Mouse (Mus musculus) limb, embryonic 14.5 days (tissue): Measurements from ENCODE around the gene Samd4. TPM values are rescaled to one million over a fixed set of nuclear protein-coding genes. Genes with fewer than 3 reads are reported as not detected.

Source experiments
- ATAC-seq: fragments of 200-750 bp; cut with Nextera tagmentation; 2 replicates; pipeline ENCODE4 v1.8.0; 2017; ENCODE audit warnings: low read depth, moderate number of reproducible peaks, moderate TSS enrichment; ENCODE audit not compliant: low FRiP score
- DNase-seq: peaks from one replicate; pipeline ENCODE4 v3.0.0-alpha.2; 2015; ENCODE audit warnings: low spot score
- H3K27ac ChIP-seq: fragments of 300-500 bp; sonication (generic); replicated peaks from 2 replicates; pipeline ENCODE4 v1.5.1; 2014; ENCODE audit warnings: low read depth, mild to moderate bottlenecking, low read length, moderate library complexity, mixed read lengths
- H3K27me3 ChIP-seq: fragments of 300-500 bp; sonication (generic); 2 replicates; pipeline ENCODE4 v1.6.1; 2014; ENCODE audit warnings: low read length, mixed read lengths; ENCODE audit not compliant: control insufficient read depth, insufficient read depth
- H3K36me3 ChIP-seq: fragments of 300-500 bp; sonication (generic); 2 replicates; pipeline ENCODE4 v1.6.1; 2014; ENCODE audit warnings: mild to moderate bottlenecking, low read length, moderate library complexity, mixed read lengths; ENCODE audit not compliant: control insufficient read depth, insufficient read depth
- H3K4me1 ChIP-seq: fragments of 300-500 bp; sonication (generic); 2 replicates; pipeline ENCODE4 v1.6.1; 2014; ENCODE audit warnings: antibody characterized with exemption, low read length, mixed read lengths; ENCODE audit not compliant: control insufficient read depth, insufficient read depth
- H3K4me2 ChIP-seq: fragments of 300-500 bp; sonication (generic); replicated peaks from 2 replicates; pipeline ENCODE4 v1.6.1; 2014; ENCODE audit warnings: low read depth, mild to moderate bottlenecking, low read length, moderate library complexity; ENCODE audit not compliant: severe bottlenecking
- H3K4me3 ChIP-seq: fragments of 300-500 bp; sonication (generic); replicated peaks from 2 replicates; pipeline ENCODE4 v1.5.1; 2014; ENCODE audit warnings: low read length
- H3K9ac ChIP-seq: fragments of 300-500 bp; sonication (generic); 2 replicates; pipeline ENCODE4 v1.6.1; 2014; ENCODE audit warnings: mild to moderate bottlenecking, low read depth, low read length, moderate library complexity; ENCODE audit not compliant: severe bottlenecking
- H3K9me3 ChIP-seq: fragments of 300-500 bp; sonication (generic); 2 replicates; pipeline ENCODE4 v1.6.1; 2016; ENCODE audit warnings: low read length; ENCODE audit not compliant: control insufficient read depth
- POLR2A ChIP-seq: fragments of 200-500 bp; IDR thresholded peaks from 2 replicates; pipeline ENCODE4 v1.8.0; 2012; ENCODE audit warnings: inconsistent platforms, mild to moderate bottlenecking, moderate library complexity, borderline replicate concordance; ENCODE audit not compliant: insufficient read depth, insufficient read length; ENCODE audit errors: extremely low read depth
- WGBS: fragments of 180-500 bp; shearing (Covaris S2); extraction: QIAGEN DNeasy Blood & Tissue Kit; methylation state at CpG from one replicate; pipeline ENCODE4 v1.1.7; 2014; 5-methylcytosine and 5-hydroxymethylcytosine counted together
- polyA plus RNA-seq, 2 experiments: library from polyadenylated mRNA; depleted of rRNA in 1 of 2; stranded (reverse) in 1 of 2; unstranded in 1 of 2; fragments of >200 nt; fragmentation: Nextera tagmentation in 1 of 2; extraction: Ambion mirVana in 1 of 2; gene quantifications; 2 replicates each; pipeline versions ENCODE4 v1.2.1 to v1.2.3; 2012 to 2014

Samd4 gene
- polyA plus RNA-seq, 2 experiments = 9.6 to 23.9 TPM

- H3K9ac ChIP-seq = no peak overlapping the region
- no peak overlapping the region for H3K4me3 ChIP-seq
- no peak for TF ChIP-seq POLR2A
- peaks cover 12% of the 10 kb centered on the region for H3K4me1 ChIP-seq
- no peak overlapping the region for H3K27ac ChIP-seq
- no peak for ATAC-seq
- no peak overlapping the region for H3K4me2 ChIP-seq
- H3K36me3 ChIP-seq = peaks cover 18% of the 10 kb centered on the region
- no peaks in the 10 kb centered on the region for H3K9me3 ChIP-seq
- WGBS = 31% methylated on average over 5 of the region's 5 CpGs
- no peak for DNase-seq
- H3K27me3 ChIP-seq = no peaks in the 10 kb centered on the region
These were observed 182.4 kb downstream of the Samd4 start for GRCm38 (mm10) chr14:47065067-47065466.

DNA sequence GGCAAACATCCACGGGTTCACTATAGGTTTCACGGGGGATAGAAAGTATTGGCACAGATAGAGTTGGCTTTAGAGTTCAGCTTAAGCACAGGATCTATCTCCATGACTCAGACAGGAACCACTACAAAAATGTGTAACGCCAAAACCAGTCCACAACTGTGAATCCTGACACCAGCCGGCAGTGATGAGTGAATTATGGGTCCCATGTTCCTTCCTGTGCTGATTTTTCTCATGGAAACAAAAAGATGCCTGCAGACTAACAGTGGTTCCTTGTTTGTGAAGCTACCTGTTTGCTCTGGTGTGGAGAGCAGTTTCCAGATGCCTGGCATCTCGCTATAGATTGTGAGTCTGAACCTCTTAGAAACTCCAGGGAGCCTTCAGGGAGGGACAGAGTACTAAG, 184.2 kb downstream of the Samd4 start:
- H3K27ac ChIP-seq = no peak overlapping the region
- peaks cover 18% of the 10 kb centered on the region for H3K36me3 ChIP-seq
- DNase-seq = no peak
- TF ChIP-seq POLR2A = no peak
- no peaks in the 10 kb centered on the region for H3K27me3 ChIP-seq
- no peaks in the 10 kb centered on the region for H3K9me3 ChIP-seq
- peaks cover 12% of the 10 kb centered on the region for H3K4me1 ChIP-seq
- no peak overlapping the region for H3K4me3 ChIP-seq
- no peak overlapping the region for H3K9ac ChIP-seq
- no peak overlapping the region for H3K4me2 ChIP-seq
- 66% methylated on average over 5 of the region's 5 CpGs for WGBS
- no peak for ATAC-seq

- no peaks in the 10 kb centered on the region for H3K9me3 ChIP-seq
- peaks cover 46% of the 10 kb centered on the region for H3K36me3 ChIP-seq
- H3K9ac ChIP-seq = no peak overlapping the region
- H3K27me3 ChIP-seq = no peaks in the 10 kb centered on the region
- H3K4me3 ChIP-seq = no peak overlapping the region
- H3K27ac ChIP-seq = no peak overlapping the region
- no peak overlapping the region for H3K4me2 ChIP-seq
- no peaks in the 10 kb centered on the region for H3K4me1 ChIP-seq
- 69% methylated on average over 18 of the region's 18 CpGs for WGBS
- TF ChIP-seq POLR2A = no peak
- DNase-seq = no peak
- ATAC-seq = no peak
These were observed 191.5 kb downstream of the Samd4 start for GRCm38 (mm10) chr14:47074045-47074666.

GRCm38 (mm10) chr14:47075010-47075677, 192.5 kb downstream of the Samd4 start:
- Histone ChIP-seq H3K9ac (no peak overlapping the region), H3K27ac (no peak overlapping the region), H3K27me3 (no peaks in the 10 kb centered on the region), H3K4me2 (no peak overlapping the region), H3K9me3 (no peaks in the 10 kb centered on the region), H3K36me3 (peaks cover 42% of the 10 kb centered on the region), H3K4me3 (no peak overlapping the region), H3K4me1 (no peaks in the 10 kb centered on the region)
- ATAC-seq (no peak), DNase-seq (no peak)
- no peak for TF ChIP-seq POLR2A
- WGBS = 69% methylated on average over 14 of the region's 14 CpGs

DNA sequence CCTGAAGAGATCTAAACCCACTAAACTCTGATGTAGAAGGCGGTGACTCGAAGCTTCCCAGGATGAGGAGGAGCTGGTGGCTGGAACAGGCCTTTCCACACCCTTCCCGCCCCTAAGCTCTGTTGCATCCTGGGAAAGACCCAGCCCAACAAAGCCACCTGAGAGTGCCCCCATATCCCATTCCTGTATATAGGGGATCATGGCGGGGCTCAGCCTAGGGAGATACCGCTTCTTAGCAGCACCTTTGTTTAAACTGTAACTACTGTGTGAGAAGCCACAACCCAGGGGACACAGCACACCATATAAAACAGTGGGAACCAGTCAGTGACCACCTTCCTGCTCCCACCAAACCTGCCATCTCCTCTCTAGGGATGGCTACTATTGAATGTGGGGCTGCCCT, 193.2 kb downstream of the Samd4 start:
- H3K27me3 ChIP-seq = no peaks in the 10 kb centered on the region
- no peak overlapping the region for H3K4me2 ChIP-seq
- ATAC-seq (no peak), DNase-seq (no peak)
- no peak overlapping the region for H3K27ac ChIP-seq
- 88% methylated on average over 5 of the region's 5 CpGs for WGBS
- H3K9me3 ChIP-seq = no peaks in the 10 kb centered on the region
- H3K9ac ChIP-seq = no peak overlapping the region
- no peak for TF ChIP-seq POLR2A
- peaks cover 48% of the 10 kb centered on the region for H3K36me3 ChIP-seq
- no peak overlapping the region for H3K4me3 ChIP-seq
- H3K4me1 ChIP-seq = no peaks in the 10 kb centered on the region
